Mouse (Mus musculus) neural tube, embryonic 15.5 days (tissue): ENCODE data around the gene Cdr2l. TPM values are rescaled to one million over a fixed set of nuclear protein-coding genes. Genes with fewer than 3 reads are reported as not detected.

Experiments
- ATAC-seq: fragments of 200-750 bp; cut with Nextera tagmentation; 2 replicates; pipeline ENCODE4 v1.8.0; 2017; ENCODE audit warnings: mild to moderate bottlenecking, moderate TSS enrichment, moderate library complexity; ENCODE audit not compliant: low FRiP score
- H3K27ac ChIP-seq: fragments of 300-500 bp; sonication (generic); replicated peaks from 2 replicates; pipeline ENCODE4 v1.5.1; 2015; ENCODE audit warnings: mild to moderate bottlenecking, inconsistent platforms
- H3K27me3 ChIP-seq: fragments of 300-500 bp; sonication (generic); replicated peaks from 2 replicates; pipeline ENCODE4 v1.6.1; 2015; ENCODE audit warnings: inconsistent platforms
- H3K36me3 ChIP-seq: fragments of 300-500 bp; sonication (generic); 2 replicates; pipeline ENCODE4 v1.6.1; 2015; ENCODE audit warnings: inconsistent platforms
- H3K4me1 ChIP-seq: fragments of 300-500 bp; sonication (generic); 2 replicates; pipeline ENCODE4 v1.6.1; 2015; ENCODE audit warnings: inconsistent platforms
- H3K4me2 ChIP-seq: fragments of 300-500 bp; sonication (generic); 2 replicates; pipeline ENCODE4 v1.6.1; 2015; ENCODE audit warnings: inconsistent platforms, mild to moderate bottlenecking, moderate library complexity
- H3K4me3 ChIP-seq: fragments of 300-500 bp; sonication (generic); replicated peaks from 2 replicates; pipeline ENCODE4 v1.5.1; 2015; ENCODE audit warnings: mild to moderate bottlenecking, inconsistent platforms
- H3K9ac ChIP-seq: fragments of 300-500 bp; sonication (generic); replicated peaks from 2 replicates; pipeline ENCODE4 v1.6.1; 2015; ENCODE audit warnings: mild to moderate bottlenecking, inconsistent platforms
- H3K9me3 ChIP-seq: fragments of 300-500 bp; sonication (generic); replicated peaks from 2 replicates; pipeline ENCODE4 v1.6.1; 2016; ENCODE audit warnings: inconsistent platforms
- WGBS: fragments of 180-500 bp; shearing (Covaris S2); methylation state at CpG from one replicate; pipeline ENCODE4 v1.1.7; 2015; ENCODE audit warnings: mixed read lengths; 5-methylcytosine and 5-hydroxymethylcytosine counted together
- polyA plus RNA-seq: library from polyadenylated mRNA; unstranded; fragments of >200 nt; fragmentation: Nextera tagmentation; extraction: Ambion mirVana; gene quantifications from 2 replicates; pipeline ENCODE4 v1.2.1, GENCODE M21; 2015

The Cdr2l gene
- polyA plus RNA-seq, 1 experiment from 2014 or later, result 23.9 TPM

- no peaks in the 10 kb centered on the region for H3K9me3 ChIP-seq
- WGBS, result 30% methylated on average over 7 of the region's 7 CpGs
- H3K27ac ChIP-seq, result peak overlapping the region; percentile 37; the same call in 1 of the 2 replicates
- no peak overlapping the region for H3K4me3 ChIP-seq
- ATAC-seq, result no peak
- H3K36me3 ChIP-seq, result peaks cover 29% of the 10 kb centered on the region
- peaks cover 50% of the 10 kb centered on the region for H3K4me1 ChIP-seq
- no peak overlapping the region for H3K9ac ChIP-seq
- no peaks in the 10 kb centered on the region for H3K27me3 ChIP-seq
- H3K4me2 ChIP-seq, result no peak overlapping the region
Observed at GRCm38 (mm10) chr11:115409556-115409955, 27.8 kb downstream of the Cdr2l start.

DNA sequence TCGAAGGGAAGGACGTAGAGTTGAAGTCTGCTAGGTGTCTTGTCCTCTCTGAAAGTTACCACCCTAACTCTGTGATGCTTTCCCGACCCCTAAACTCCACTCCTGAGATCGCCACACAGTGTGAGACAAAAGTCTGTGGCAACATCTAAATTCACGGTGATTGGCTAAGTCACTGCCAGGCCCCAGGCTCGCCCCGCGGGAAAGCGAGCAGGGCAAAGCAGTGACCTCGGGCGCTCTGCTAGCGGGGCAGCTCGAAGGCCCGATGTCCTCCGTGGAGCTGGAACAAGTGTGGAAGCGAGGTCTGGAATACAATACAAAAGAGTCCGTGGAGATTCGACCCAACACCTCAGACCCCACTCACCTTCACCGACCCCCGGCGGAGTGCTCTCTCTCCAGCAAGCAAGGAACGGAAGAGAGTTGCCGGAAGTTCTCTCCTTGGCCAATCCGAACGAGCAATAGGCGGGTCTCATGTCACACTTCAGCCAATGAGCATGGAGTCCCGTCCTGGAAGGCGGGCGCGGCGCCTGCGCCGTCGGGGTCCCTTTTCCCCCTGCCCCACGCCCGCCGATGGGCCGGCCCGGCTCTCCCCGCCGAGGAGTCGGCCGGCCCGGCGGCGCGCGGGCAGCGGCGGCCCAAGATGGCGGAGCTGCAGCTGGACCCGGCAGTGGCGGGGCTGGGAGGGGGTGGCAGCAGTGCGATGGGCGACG lies 38.0 kb downstream of the Cdr2l start, which contains the start of the genes Atp5h and Kctd2:
Atp5h (minus strand) TSS at position 432 of the 707 bp plus-strand sequence.
Kctd2 (plus strand) TSS at position 598 of the 707 bp plus-strand sequence.
- H3K9me3 ChIP-seq, result no peaks in the 10 kb centered on the region
- under 1% methylated on average over 52 of the region's 56 CpGs for WGBS
- H3K36me3 ChIP-seq, result peaks cover 34% of the 10 kb centered on the region
- no peaks in the 10 kb centered on the region for H3K27me3 ChIP-seq
- H3K4me2 ChIP-seq, result peak within 1 kb of the TSS; percentile 88
- peaks cover 42% of the 10 kb centered on the region for H3K4me1 ChIP-seq
- H3K27ac ChIP-seq, result peak within 1 kb of the TSS; percentile 91
- peak within 1 kb of the TSS; percentile 94 for H3K9ac ChIP-seq
- peak; percentile 97 for ATAC-seq
- peak within 1 kb of the TSS; percentile 95 for H3K4me3 ChIP-seq

DNA sequence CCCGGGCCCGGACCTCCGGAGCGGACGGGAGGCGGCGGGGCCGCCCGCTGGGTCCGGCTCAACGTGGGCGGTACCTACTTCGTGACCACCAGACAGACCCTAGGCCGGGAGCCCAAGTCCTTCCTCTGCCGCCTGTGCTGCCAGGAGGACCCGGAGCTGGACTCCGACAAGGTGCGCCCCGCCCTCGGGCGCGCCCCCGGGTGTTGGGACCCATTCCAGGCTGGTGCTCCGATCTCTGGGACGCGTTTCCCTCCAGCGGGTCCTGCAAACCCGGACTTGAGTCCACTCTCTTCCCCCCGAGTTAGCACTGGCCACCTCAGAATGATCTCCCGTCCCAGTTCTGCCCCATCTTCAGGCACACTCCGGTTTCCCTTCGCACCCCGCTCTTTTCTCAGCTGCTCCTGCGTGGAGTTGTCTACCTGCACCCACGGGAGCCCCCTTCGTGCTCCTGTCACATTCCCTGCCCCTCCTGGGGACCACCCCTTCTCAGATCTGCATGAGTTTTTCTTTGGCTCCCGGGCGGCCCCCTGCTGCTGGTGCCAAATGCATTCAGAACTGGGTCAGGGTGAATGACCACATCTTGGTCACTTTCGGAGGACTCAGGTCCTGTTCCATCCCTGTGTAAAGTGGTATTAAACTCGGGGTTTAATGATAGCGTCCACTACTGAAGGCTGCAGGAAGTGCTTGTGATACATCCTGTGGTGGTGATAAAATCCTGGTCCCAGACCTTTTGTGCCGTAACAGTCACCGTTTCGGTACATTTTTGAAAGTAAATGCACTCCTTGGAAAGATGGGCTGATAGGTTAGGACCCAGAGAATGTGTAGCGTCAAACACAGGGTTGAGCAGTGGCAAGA lies 38.8 kb downstream of the Cdr2l start:
- peak overlapping the region; percentile 94 for H3K9ac ChIP-seq
- peak overlapping the region; percentile 95 for H3K4me3 ChIP-seq
- H3K4me2 ChIP-seq, result peak overlapping the region; percentile 88
- peaks cover 48% of the 10 kb centered on the region for H3K4me1 ChIP-seq
- H3K9me3 ChIP-seq, result no peaks in the 10 kb centered on the region
- ATAC-seq, result peak; percentile 65
- WGBS, result 2% methylated on average over 43 of the region's 45 CpGs
- H3K36me3 ChIP-seq, result peaks cover 33% of the 10 kb centered on the region
- H3K27me3 ChIP-seq, result no peaks in the 10 kb centered on the region
- H3K27ac ChIP-seq, result peak overlapping the region; percentile 91

DNA sequence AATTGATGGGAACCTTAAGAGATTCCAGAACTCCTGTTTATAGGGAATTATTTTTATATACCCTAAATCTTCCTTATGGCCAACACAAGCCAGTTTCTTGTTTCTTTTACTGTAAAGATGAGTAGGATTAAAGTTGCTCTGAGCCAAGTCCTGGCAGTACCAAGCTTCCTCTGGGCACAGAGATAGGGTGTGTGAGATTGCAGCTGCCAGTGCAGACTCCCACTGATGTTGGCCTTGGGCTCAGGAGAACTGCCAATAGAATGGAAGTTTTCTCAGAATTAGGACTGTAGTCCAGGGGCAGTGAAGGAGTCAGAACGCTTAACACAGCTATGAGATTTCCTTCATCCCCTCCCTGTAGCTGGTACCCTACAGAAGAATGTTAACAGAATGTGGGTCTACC lies 39.6 kb downstream of the Cdr2l start:
- Histone ChIP-seq H3K9me3 (no peaks in the 10 kb centered on the region), H3K9ac (peak overlapping the region; percentile 94; the same call in 1 of the 2 replicates), H3K4me1 (peaks cover 48% of the 10 kb centered on the region), H3K27me3 (no peaks in the 10 kb centered on the region), H3K36me3 (peaks cover 29% of the 10 kb centered on the region), H3K27ac (no peak overlapping the region), H3K4me3 (peak overlapping the region; percentile 95), H3K4me2 (peak overlapping the region; percentile 88)
- ATAC-seq, result no peak
- 62% methylated on average over 1 of the region's 1 CpGs for WGBS

GRCm38 (mm10) chr11:115421972-115422371 lies 40.3 kb downstream of the Cdr2l start:
- H3K9ac ChIP-seq, result no peak overlapping the region
- H3K27me3 ChIP-seq, result no peaks in the 10 kb centered on the region
- peaks cover 28% of the 10 kb centered on the region for H3K36me3 ChIP-seq
- 91% methylated on average over 16 of the region's 16 CpGs for WGBS
- no peak overlapping the region for H3K27ac ChIP-seq
- H3K9me3 ChIP-seq, result no peaks in the 10 kb centered on the region
- peaks cover 47% of the 10 kb centered on the region for H3K4me1 ChIP-seq
- H3K4me2 ChIP-seq, result no peak overlapping the region
- no peak for ATAC-seq
- H3K4me3 ChIP-seq, result no peak overlapping the region

DNA sequence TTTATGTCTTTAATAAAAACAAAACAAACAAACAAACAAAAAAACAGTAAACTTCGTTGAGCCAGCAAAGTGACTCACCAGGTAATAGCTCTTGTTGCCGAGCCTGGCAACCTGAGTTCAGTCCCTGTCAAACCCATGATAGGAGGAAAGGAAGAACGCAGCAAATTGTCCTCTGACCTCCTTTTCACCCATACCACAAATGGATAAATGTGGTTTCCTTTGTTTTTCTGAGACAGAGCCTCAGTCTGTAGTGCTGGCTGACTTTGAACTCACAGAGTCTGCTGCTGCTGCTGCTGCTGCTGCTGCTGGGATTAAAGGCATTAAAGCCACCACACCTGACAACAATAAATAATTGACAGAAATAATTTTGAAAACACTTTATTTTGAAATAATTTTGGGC lies 41.4 kb downstream of the Cdr2l start:
- Histone ChIP-seq H3K4me1 (peaks cover 47% of the 10 kb centered on the region), H3K27me3 (no peaks in the 10 kb centered on the region), H3K36me3 (peaks cover 26% of the 10 kb centered on the region), H3K4me2 (no peak overlapping the region), H3K9me3 (no peaks in the 10 kb centered on the region), H3K4me3 (no peak overlapping the region), H3K27ac (no peak overlapping the region), H3K9ac (no peak overlapping the region)
- WGBS, result 84% methylated on average over 3 of the region's 3 CpGs
- ATAC-seq, result no peak

GRCm38 (mm10) chr11:115424666-115425065 lies 43.0 kb downstream of the Cdr2l start:
- Histone ChIP-seq H3K36me3 (peaks cover 34% of the 10 kb centered on the region), H3K4me2 (no peak overlapping the region), H3K27me3 (no peaks in the 10 kb centered on the region), H3K4me3 (no peak overlapping the region), H3K27ac (no peak overlapping the region), H3K9ac (0 out of 2 replicates have a peak overlapping the region, but pooled peaks have one; percentile 3), H3K4me1 (peaks cover 36% of the 10 kb centered on the region), H3K9me3 (no peaks in the 10 kb centered on the region)
- 85% methylated on average over 7 of the region's 7 CpGs for WGBS
- no peak for ATAC-seq

DNA sequence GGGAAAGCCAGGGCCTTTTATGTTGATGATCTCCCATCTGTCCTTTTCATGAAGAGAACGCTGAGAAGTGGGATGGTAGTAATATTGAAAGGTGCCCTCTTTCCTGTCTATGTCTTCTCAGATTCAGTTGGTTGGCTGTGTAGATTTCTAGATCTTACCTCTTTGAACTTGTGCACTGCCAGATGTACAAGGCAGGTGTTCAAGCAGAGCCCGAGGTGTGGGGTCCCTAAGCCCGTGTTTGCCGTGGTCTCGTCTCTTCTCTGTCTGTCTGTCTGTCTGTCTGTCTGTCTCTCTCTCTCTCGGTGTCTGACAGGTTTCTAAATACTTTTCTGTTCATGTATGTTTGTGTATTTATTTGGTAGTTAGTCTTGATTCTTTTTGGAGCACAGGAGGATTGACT lies 44.0 kb downstream of the Cdr2l start:
- H3K4me3 ChIP-seq, result no peak overlapping the region
- H3K36me3 ChIP-seq, result peaks cover 44% of the 10 kb centered on the region
- H3K9ac ChIP-seq, result 0 out of 2 replicates have a peak overlapping the region, but pooled peaks have one; percentile 10
- WGBS, result 78% methylated on average over 6 of the region's 6 CpGs
- no peaks in the 10 kb centered on the region for H3K27me3 ChIP-seq
- ATAC-seq, result no peak
- no peak overlapping the region for H3K27ac ChIP-seq
- H3K4me1 ChIP-seq, result peaks cover 35% of the 10 kb centered on the region
- no peak overlapping the region for H3K4me2 ChIP-seq
- H3K9me3 ChIP-seq, result no peaks in the 10 kb centered on the region

- Histone ChIP-seq H3K36me3 (peaks cover 64% of the 10 kb centered on the region), H3K4me2 (peak overlapping the region; percentile 41), H3K9ac (0 out of 2 replicates have a peak overlapping the region, but pooled peaks have one; percentile 31), H3K27me3 (no peaks in the 10 kb centered on the region), H3K9me3 (no peaks in the 10 kb centered on the region), H3K27ac (peak overlapping the region; percentile 63), H3K4me1 (peaks cover 20% of the 10 kb centered on the region), H3K4me3 (0 out of 2 replicates have a peak overlapping the region, but pooled peaks have one; percentile 8)
- peak; percentile 68 for ATAC-seq
- WGBS, result 36% methylated on average over 20 of the region's 20 CpGs
Observed at GRCm38 (mm10) chr11:115427482-115428331, 46.0 kb downstream of the Cdr2l start.

- Histone ChIP-seq H3K4me2 (no peak overlapping the region), H3K36me3 (peaks cover 63% of the 10 kb centered on the region), H3K4me1 (peaks cover 20% of the 10 kb centered on the region), H3K27me3 (no peaks in the 10 kb centered on the region), H3K9ac (no peak overlapping the region), H3K4me3 (no peak overlapping the region), H3K9me3 (no peaks in the 10 kb centered on the region), H3K27ac (no peak overlapping the region)
- ATAC-seq, result no peak
- WGBS, result 88% methylated on average over 7 of the region's 7 CpGs
Observed at GRCm38 (mm10) chr11:115429307-115429706, 47.6 kb downstream of the Cdr2l start.

DNA sequence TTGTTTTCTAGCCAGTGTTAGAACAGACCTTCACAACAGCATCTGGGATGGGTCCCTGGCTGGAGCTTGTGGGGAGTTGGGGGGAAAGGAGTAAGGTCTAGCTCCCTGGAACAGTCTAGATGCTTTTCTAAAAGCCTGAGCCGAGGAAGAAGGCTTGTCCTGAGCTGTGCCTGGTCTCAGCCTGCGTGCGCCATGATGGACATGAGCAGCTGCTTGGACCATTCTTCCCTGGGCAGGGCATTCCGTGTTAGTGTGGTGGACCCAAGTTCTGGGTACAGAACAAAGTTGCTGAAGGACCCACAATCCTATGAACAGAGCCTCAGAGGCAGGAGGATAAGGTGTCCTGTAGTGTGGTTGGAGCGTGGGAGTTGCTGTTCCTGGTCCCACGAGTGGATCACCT lies 48.8 kb downstream of the Cdr2l start:
- Histone ChIP-seq H3K9me3 (no peaks in the 10 kb centered on the region), H3K36me3 (peaks cover 53% of the 10 kb centered on the region), H3K4me1 (peaks cover 14% of the 10 kb centered on the region), H3K27ac (no peak overlapping the region), H3K4me2 (no peak overlapping the region), H3K9ac (no peak overlapping the region), H3K27me3 (no peaks in the 10 kb centered on the region; the same call in 1 of the 2 replicates), H3K4me3 (no peak overlapping the region)
- WGBS, result 96% methylated on average over 6 of the region's 6 CpGs
- ATAC-seq, result no peak
